Mouse (Mus musculus): ENCODE measurements at regions not wholly inside any gene's neighbourhood (a gene's known extent, or its start where the extent isn't known, plus 50 kb on each side); places are given as distances from the start of the nearest gene placed in this dataset.
A peak's percentile ranks its signal among the peaks of the same experiment; 100 is the strongest.

GRCm38 (mm10) chr10:26434586-26434985 is 58.8 kb upstream of the L3mbtl3 start:
- DNase-seq: no peak

GRCm38 (mm10) chr10:26440720-26441119 is 64.9 kb upstream of the L3mbtl3 start:
- no peak for DNase-seq

GRCm38 (mm10) chr10:26484311-26484710 is 108.5 kb upstream of the L3mbtl3 start:
- no peak for DNase-seq

- DNase-seq: no peak
Observed at GRCm38 (mm10) chr10:26491351-26491750, 115.6 kb upstream of the L3mbtl3 start.

- no peak for DNase-seq
Observed at GRCm38 (mm10) chr10:26492146-26492545, 116.4 kb upstream of the L3mbtl3 start.

- DNase-seq: no peak
Observed at GRCm38 (mm10) chr10:26492856-26493484, 117.2 kb upstream of the L3mbtl3 start.

- no peak for DNase-seq
Observed at GRCm38 (mm10) chr10:26493801-26494200, 118.0 kb upstream of the L3mbtl3 start.

- DNase-seq: peak; percentile 33
Observed at GRCm38 (mm10) chr10:26494380-26494781, 118.6 kb upstream of the L3mbtl3 start.

GRCm38 (mm10) chr10:26500265-26500935 is 124.6 kb upstream of the L3mbtl3 start:
- peak; percentile 69 for DNase-seq

GRCm38 (mm10) chr10:26520879-26521278 is 145.1 kb upstream of the L3mbtl3 start:
- no peak for DNase-seq

GRCm38 (mm10) chr10:26525848-26526546 is 150.2 kb upstream of the L3mbtl3 start:
- DNase-seq: no peak

- DNase-seq: no peak
Observed at GRCm38 (mm10) chr10:26540189-26540588, 164.4 kb upstream of the L3mbtl3 start.

- DNase-seq: no peak
Observed at GRCm38 (mm10) chr10:26544061-26544460, 168.3 kb upstream of the L3mbtl3 start.

GRCm38 (mm10) chr10:26544796-26545195 is 169.0 kb upstream of the L3mbtl3 start:
- no peak for DNase-seq

GRCm38 (mm10) chr10:26556246-26556645 is 180.5 kb upstream of the L3mbtl3 start:
- no peak for DNase-seq

GRCm38 (mm10) chr10:26558118-26558517 is 182.3 kb upstream of the L3mbtl3 start:
- no peak for DNase-seq

GRCm38 (mm10) chr10:26559323-26559722 is 183.6 kb upstream of the L3mbtl3 start:
- no peak for DNase-seq

GRCm38 (mm10) chr10:26560456-26560855 is 184.7 kb upstream of the L3mbtl3 start:
- DNase-seq: no peak

GRCm38 (mm10) chr10:26564462-26564861 is 188.7 kb upstream of the L3mbtl3 start:
- DNase-seq: peak; percentile 33

GRCm38 (mm10) chr10:26567613-26568012 is 185.6 kb upstream of the Arhgap18 start:
- no peak for DNase-seq

GRCm38 (mm10) chr10:26570468-26570867 is 182.8 kb upstream of the Arhgap18 start:
- DNase-seq: no peak

GRCm38 (mm10) chr10:26571377-26571776 is 181.8 kb upstream of the Arhgap18 start:
- no peak for DNase-seq

- DNase-seq: no peak
Observed at GRCm38 (mm10) chr10:26576153-26576552, 177.1 kb upstream of the Arhgap18 start.

GRCm38 (mm10) chr10:26577087-26577486 is 176.1 kb upstream of the Arhgap18 start:
- no peak for DNase-seq

All from right cerebral cortex, adult 18-20 months (tissue).